Mouse (Mus musculus) spleen, adult 18-20 months (tissue): ENCODE results near the gene Limk2.

ENCODE experiments used
- DNase-seq, 2 experiments: peaks; one replicate each; pipeline ENCODE4 v3.0.0; 2022; ENCODE audit warnings: mixed read lengths in 2 of 2

Gene Limk2

DNA sequence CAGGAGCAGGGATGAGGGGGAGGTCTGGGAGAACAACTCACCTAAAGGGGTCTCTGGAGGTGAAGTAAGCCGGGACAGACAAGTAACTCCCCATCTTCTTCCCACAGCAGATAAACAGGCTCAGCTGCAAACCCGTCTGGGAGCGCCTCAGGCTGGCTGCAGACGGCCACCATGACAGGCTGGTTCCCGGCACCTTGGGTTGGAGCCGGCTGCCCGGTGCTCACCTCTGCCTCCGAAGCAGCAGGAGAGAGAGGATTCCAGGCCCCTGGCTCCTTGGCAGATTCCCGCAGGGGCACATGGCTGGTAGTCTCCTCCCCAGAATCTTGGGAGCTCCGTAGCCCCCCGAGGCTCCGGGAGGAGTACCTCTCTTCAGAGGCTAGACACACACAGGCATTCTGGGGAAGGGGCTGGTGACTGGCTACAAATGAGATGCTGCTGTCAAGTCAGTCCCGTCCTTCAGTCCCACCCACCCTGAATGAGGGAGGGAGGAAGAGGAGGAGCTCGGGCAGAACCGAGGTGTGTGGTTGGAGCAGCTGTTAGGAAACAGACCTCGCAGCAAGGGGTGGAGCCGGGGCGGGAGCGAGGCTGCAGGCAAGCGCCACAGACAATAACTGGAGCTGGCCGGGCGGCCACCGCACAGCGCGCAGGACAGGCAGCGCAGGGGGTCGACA lies 37.9 kb downstream of the Limk2 start:
- peak; percentile 30 to 41 for DNase-seq

DNA sequence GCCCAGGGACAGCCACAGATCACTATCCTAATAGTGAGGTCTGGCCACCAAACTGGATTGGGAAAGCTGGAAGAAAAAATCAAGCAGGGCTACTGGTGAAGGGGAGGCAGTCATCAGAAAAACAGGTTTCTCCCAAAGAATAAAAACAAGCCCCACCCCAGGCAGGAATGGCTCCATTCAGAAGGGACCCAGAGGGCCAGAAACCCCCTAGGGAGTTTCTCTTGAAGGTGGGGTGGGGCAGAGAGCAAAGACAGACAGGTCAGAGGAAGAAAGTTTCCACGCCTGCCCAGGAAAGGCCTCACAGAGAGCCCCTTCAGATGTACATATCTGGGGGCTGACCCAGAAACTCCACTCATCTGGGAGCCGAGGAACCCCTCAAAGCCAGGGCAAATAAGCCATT lies 38.8 kb downstream of the Limk2 start:
- DNase-seq: no peak

DNA sequence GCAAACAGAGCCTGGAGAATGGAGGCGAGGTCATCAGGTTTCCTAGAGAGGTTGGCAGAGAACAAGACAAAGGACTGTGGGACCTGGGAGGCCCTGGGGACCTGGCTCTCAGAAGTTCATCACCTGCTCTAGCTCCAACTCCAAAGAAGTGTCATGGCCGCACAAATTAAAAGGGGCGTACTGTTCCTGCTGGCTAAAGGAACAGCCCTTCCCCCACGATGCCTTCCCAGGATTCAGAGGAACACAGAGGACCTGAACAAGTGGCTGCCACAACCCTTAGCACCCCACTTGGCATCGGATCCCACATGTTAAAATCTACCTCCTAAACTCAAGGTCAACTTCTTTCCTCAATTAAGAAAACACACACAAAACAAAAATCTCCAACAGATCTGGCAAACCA lies 39.5 kb downstream of the Limk2 start:
- DNase-seq: no peak

DNA sequence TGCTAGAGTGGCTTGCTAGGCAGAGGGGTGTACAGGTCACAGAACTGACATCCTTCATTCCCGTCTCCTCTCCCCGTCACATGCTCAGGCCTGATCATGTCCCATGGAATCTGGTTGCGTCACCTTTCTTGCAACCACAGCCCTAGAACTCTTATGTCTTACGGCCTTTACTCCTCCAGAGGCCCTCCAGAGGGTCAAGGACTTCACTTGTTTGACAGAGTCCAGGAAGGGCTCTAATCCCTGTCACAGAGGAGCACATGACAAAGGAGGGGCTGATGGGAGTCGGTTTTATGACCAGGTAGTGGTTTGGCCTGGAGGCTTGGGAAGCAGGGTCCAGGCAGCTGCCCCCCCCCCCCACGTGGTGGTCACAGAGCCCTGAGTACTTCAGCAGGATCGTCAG lies 40.0 kb downstream of the Limk2 start:
- no peak for DNase-seq

DNA sequence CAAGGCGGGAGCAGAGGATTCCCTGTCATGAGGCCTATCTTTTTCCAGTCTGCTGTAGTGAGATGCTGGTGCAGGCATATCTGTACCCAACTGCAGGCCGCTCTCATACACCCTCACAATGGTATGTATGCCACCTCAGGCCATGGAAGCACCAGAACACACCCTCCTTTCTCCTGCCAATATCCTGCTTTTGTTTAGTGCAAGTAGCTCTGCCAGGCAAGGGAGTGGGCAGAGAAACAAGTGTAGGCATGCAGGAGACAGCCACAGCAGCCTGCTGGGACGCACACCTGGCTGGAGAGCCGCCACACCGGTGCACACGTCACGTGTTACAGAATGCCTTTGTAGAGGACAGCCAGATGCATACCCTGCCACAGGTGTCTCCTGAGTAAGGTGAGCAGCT lies 42.6 kb downstream of the Limk2 start:
- no peak for DNase-seq

DNA sequence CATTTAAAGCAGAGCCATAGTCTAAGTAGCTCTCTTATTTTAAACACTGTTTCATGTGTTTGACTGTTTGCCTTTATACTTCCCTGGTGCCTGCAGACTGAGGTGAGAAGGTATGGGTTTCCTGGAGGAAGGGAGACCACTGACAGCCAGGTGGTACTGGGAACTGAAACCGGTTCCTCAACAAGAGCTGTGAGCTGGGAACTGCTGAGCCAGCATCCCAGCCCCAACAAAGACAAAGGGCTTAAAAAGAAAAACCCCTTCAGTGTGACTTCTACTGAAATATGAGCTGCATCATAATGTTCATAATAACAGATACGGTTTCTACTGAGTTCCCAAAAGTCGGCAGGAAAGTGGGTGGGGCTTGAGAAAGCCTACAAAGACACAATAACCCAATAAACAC lies 46.1 kb downstream of the Limk2 start:
- DNase-seq: no peak

DNA sequence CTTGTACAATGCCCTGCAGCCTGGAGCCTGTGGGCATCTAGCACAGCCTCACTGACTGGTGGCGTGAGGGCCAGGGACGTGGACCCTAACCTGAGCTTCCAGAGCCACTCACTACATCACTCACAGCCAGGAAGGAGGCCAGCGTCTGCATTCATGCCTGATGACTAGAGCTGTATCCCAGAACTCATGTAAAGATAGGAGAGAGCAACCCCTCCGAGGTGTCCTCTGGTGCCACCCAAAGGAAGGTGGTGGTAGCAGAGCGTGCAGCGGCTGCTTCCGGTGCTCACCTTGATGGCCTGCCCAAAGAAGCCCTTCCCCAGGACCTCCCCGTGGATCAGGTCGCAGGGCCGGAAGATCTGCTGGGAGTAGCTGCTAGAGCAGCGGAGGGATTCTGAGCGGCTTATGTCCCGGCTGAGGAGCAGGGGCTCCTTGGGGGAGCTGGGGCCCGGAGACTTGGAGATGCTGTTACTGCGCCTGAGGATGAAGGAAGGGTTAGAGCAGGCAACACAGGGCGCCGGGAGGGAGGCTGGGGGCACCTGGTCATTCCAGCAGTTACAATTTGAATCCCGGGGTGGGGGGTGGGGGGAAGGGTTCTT lies 55.9 kb downstream of the Limk2 start:
- no peak for DNase-seq

DNA sequence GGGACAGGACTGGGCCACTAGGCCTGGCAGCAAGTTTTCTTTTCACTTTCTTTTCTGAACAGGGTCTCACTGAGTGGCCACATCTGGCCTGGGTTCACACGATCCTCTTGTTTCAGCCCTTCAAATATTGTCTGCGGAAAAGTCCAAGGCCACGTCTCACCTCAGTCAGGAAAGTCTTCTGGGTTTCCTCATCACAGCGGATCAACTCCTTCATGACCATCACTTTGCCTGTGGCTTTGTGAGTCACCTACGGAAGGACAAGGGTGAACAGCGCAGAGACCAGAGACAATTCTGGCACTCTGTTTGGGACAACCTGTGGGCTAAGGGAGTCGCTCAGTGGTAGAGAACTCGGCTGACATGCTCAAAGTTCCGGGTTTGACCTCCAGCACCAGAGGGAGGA lies 56.9 kb downstream of the Limk2 start:
- no peak for DNase-seq

DNA sequence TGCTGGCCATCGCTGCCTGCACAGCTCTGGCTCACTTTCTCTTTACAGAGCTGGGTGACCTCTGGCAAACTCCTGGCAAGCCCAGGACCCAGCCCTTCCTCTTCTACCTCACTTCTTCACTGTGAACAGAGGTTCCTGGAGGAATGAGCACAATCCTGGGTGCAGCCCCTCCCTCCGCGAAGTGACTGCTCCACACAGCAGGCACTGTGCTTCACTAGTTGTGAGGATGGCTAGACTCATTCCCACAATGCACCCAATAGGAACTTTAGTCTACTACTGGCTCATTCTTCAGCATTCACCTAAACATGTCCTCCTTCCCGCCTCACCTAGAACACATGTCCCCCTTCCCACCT lies 59.7 kb downstream of the Limk2 start:
- no peak for DNase-seq

DNA sequence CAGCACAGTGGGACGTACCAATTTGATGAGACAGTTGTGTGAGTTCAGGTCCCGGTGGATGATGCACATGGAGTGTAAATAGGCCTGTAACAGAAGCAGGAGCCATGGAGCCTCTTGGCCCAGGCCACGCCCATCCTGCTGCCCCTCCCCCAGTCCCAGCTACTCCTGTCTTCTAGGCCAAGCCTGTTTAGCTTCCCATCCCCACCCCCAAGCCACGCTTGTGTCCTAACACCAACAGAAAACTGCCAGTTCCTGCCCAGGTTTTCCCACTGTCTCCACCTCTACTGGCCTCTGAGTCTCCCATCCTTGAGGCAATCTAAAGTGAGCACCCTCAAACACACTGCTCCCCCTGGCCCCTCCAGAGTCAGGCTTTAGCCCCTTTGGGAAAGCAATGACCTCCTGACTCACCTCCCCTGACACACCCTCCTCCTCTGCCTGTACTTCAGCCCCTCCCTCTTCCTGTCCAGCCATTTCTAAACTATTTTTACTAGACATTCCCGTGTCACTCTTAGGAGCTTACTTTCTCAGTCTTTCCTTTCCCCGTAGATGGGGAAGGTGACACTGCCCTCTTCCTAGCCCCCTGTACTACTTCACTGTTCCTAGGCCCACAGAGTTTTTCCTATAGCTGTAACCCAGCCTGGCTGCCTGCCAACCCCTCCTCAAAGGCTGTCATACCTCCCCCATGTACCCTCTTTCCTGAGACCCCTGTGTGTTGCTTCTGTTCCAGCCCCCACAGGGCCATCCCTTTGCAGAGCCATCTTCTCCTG lies 60.2 kb downstream of the Limk2 start:
- no peak for DNase-seq

DNA sequence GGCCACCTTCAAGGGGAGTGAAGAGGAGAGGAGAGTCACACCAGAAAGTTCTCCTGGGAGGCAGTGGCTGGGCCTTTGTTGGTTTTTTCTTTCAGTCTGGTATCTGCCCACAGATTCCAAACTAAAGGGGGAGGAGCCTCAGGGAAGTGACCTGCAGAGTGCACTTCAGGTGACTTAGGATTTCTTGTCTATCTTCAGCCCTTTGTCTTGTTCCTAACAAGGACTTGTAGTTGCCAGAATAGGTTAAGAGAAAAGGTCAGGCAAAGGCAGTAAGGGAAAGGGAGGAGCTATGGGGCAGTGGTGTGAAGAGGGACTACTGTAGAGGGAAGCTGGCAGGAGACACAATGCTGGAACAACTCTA lies 61.2 kb downstream of the Limk2 start:
- DNase-seq: no peak

DNA sequence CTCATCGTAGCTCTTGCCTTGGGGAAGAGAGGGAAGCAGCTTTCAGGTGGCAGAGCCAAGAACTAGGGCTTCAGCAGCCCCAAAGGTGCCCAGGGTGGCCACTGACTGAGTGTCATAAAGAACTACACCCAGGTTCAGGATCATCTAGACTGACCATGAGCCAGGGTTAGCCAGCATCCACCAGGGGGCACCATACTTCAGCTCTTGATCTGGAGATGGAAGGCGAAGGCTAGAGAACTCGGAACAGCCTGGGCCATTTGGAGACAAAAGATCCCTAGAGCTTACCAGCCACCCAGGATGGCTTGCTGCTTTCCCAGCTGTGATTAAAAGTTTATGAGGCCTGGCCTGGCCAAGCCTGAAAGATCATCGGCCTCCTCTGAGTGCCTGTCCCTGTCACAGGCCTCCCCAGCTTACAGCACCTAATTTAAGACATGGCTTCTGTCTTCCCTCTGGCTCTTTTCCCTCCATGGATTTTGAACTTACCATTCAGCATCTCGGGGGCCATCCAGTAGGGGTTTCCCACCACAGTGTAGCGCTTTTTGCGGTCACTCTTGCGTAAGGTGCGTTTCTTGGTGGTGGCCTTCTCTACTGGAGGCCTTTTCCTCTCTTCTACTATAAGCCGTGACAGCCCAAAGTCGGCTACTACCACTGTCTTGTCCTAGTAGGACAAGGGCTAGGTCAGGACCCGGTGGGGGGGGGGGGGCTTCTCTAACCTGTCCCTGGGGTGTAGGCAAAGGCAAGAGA lies 61.7 kb downstream of the Limk2 start:
- peak; percentile 69 to 86 for DNase-seq

DNA sequence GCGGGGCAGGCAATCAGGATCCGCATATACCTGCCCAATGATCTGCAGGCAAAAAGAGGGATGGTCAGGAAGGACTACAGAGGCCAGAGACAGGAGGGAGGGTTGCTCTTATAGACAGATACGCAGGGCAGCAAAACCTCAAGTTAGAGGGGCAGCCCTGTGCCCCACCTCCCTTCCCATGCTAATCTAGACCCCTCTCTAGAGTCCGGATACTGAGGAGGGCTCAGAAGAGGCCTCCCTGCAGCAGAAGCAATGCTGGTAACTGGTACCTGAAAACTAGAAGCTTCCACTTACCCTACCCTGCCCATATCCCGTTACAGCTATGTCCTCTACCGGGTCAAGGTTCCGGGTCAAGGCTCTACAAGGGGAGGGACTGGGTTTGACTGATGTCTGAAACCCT lies 62.6 kb downstream of the Limk2 start:
- DNase-seq: no peak

DNA sequence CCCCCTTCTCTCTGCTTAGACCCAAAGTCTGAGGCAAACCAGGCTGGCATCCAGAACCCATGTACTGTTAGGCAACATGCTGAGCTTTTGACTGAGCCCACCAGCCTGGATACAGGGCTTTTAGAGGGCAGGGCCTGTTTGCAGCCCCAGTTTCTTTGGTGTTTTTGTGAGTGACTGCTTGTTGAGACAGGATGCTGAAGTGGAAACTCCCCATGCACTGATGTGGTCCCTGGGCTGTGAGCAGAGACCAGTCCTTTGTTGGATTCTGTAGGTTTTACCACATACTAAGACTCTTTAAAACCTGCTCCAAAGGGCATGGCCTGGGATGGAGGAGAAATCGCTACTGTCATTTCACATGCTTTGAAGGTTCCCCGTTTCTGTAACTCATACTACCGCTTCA lies 64.1 kb downstream of the Limk2 start:
- no peak for DNase-seq

DNA sequence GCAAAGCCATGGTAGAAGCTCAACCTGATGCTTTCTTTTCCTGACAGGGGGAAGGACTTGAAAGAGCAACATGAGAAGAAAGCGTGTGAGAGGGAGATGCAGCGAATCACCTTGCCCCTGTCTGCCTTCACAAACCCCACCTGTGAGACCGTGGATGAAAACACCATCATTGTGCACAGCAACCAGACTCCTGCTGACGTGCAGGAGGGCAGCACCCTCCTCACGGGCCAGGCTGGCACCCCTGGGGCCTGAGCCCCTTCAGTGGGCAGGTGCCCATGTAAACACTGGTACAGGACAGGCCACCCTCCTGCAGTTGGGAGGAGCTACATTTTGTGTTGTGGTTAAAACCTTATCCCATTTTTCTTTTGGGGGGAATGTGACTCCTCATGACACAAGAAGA lies 67.5 kb downstream of the Limk2 start:
- DNase-seq: no peak

DNA sequence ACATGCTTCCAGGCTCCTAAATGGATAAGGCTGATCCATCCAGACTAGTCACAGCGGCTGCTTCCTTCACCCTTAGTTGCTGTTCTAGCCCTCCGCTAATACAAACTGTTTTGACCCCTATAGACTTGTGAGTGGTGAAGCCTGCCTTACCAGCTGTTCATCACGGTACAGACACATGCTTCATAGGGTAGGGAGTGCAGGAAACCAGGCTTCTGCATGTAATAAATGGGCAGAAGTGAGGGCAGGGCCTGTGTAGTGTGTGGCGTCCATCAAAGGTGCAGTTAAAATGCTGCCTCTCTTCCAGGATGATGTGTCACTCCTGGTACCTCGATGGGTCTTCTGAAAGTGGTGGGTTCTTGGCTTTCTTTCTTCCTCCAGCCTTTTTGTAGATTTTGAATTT lies 71.0 kb downstream of the Limk2 start:
- DNase-seq: no peak

DNA sequence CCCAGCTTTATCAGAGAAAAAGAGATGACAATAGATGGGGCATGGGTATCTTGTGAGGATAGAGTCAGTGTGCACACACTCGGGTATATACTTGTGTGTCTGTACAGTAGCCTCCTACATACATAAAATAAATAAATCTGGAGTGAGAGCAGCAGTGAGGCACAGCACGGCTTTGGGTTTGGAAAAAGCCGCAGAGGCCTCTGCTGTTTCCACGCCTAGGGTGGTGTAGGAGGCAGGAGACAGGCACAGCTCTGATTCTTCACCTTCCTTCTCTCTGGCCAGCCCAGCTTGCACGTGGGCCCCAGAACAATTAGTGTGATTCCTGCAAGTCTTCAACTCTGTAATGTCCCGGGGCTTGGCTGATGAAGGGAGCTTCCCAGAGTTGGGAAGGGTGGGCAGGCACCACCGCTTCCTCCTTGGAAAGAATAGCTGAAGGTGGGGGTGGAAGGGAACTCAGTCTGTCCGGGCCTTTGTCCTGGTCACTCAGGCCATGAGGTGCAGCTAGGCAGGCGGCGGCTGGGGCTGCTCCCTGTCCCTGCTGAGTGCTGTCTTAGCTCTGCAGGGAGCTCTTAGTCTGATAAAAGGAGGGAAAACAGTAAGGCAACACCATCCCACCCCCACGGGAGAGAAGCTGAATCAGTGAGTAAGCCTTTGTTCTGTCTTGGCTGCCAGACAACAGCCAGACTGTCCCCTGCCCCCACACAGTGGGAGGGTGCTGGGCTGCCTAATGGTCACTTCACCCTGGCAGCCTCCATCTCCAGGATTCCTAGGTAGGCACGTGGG lies 71.6 kb downstream of the Limk2 start:
- DNase-seq: no peak

DNA sequence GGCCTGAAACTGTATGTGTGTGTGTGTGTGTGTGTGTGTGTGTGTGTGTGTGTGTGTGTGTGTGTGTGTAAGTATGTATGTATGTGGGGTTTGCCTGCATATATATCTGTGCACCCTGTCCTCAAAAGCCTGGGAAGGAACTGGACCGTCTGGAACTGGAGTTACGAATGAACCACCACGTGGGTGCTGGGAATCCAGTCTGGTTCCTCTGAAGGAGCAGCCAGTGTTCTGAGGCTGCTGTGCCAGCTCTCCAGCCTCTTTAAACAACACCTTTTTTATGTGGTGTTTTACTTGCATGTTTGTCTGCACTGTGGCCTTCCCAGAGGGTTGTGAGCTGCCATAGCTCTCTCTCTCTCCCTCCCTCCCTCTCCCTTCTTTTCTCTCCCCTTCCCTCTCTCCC lies 72.4 kb downstream of the Limk2 start:
- no peak for DNase-seq

DNA sequence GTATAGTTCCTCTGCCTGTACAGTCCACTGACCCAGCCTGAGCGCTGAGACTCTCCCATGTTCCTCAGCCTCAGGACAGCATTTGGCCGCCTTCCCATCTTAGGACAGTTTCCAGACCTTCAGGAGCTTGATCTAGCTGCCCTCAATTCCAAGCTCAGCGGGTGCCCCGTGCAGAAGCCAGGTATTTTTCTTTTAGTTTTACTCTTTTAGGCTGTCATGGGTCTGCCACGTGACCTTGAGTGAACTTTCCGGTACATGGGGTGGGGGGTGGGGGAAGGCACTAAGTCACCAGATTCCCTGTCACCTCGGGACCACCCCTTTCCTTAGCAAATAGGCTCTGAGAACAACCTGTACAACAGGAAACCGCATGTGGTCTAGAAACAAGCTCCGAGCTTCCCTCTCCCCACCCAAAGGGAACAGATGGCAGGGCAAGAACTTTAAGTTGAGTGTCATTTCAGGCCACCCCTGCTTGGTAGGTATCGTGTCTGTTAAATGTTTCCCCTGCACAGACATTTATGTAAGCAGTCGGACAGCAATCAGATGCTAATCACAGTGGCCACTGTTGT lies 73.3 kb downstream of the Limk2 start:
- DNase-seq: peak; percentile 57 to 67

DNA sequence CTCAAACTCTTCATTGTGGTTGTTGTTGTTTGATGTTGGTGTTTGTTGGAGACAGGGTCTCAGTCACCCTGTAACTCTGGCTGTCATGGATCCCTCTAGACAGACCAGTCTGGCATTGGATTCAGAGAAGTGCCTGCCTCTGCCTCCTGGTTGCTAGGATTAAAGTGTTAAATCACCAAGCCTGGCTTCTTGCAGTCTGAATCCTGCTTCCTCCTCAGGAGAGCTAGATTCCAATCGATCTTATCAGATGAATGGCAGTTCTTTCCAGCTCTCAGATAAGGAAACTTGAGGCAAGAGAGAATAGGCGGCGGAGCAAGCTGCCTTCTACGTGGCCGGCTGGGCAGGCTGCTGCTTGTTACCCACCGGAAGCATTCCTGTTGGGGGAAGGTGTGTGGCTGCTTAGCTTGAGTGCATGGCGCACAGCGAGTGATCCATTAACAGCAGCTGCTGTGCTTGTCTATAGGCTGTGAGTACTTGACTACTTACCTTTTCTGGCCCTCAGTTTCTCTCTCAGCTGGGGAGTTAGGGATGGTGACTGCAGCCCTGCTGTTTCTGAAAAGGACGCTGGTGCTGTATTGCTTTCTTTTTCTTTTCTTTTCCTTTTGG lies 74.2 kb downstream of the Limk2 start:
- DNase-seq: peak in 1 of 2 experiments; percentile 38

DNA sequence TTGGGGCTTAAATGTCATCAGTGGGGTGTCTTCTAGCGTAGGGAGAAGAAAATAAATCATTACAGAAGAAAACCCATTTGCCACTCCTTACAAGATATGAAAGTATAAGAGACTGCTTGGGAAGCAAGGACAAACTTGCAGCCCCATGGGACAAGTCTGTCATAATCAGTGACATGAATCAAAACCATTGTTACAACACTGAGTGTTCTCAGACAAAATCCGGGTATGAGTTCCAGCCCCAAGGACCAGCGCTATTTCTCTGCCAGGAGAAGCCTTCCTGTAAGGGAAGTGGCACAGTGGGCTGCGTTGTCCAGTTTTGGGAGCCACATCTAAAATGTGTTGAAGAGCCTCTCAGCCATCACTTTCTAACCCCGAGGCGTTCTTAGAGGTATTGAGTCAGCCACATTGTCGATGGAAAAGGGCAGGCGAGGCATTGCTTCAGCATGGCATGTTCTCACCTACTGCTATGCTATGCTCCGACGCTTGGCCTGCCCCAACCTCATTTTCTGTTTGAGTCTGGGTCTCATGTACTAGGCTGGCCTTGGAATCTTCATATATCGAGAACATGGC lies 74.8 kb downstream of the Limk2 start:
- DNase-seq: no peak
